Mouse (Mus musculus) testis, adult 2 months (tissue): ENCODE measurements around the gene Mymx.

Experiments
- CTCF ChIP-seq: fragments of 200-500 bp; IDR thresholded peaks from 2 replicates; pipeline ENCODE4 v1.5.1; 2012; ENCODE audit warnings: low read depth, mild to moderate bottlenecking, inconsistent platforms, low read length, moderate library complexity; ENCODE audit not compliant: control insufficient read depth, insufficient read depth, insufficient replicate concordance
- POLR2A ChIP-seq: fragments of 200-500 bp; IDR thresholded peaks from 2 replicates; pipeline ENCODE4 v1.6.1; 2012; ENCODE audit warnings: low read depth, mild to moderate bottlenecking, inconsistent platforms, low read length, moderate library complexity; ENCODE audit not compliant: control insufficient read depth

DNA sequence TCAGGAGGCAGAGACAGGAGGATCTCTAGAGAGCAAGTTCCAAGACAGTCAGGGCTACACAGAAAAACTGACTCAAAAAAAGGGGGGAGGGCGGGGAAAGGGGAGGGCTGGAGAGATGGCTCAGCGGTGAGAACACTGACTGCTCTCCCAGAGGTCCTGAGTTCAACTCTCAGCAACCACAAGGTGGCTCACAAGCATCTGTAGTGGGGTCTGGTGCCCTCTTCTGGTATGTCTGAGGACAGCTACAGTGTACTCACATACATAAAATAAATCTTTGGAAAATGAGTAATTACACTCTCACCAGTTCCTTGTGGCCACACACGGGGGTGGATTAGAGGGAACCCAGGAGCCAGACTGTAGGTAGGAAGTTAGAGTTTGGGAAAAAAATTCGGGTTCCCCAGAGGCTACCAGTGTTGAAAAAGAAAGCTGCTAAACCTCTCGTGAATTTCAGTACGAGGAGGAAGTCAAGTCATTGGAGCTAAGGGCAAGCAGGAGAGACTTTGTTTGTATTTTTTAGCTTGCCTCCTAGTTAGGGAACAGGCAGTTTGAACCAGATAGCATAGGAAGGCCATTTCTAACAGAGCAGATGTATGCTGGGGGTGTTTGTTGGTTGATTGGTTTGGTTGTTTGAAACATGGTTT is 19.1 kb downstream of the Mymx start:
- TF ChIP-seq CTCF (no peak), POLR2A (no peak)
